Mouse (Mus musculus) spleen, postnatal 36 days (tissue): ENCODE measurements around the gene Lce3f.

ENCODE experiments used
- DNase-seq, 2 experiments: peaks; one replicate each; pipeline ENCODE4 v3.0.0; 2022; ENCODE audit warnings: low spot score in 2 of 2, mixed read lengths in 1 of 2

Lce3f gene

GRCm38 (mm10) chr3:92991926-92992325 lies at the start of gene Lce3f:
Gene Lce3f (plus strand): TSS chr3:92992226.
- DNase-seq: no peak

GRCm38 (mm10) chr3:92944186-92944585 lies 47.8 kb upstream of the Lce3f start, which contains the start of gene Lce3c:
Gene Lce3c (plus strand): TSS chr3:92944486.
- no peak for DNase-seq

- DNase-seq: no peak
Measured at GRCm38 (mm10) chr3:92957090-92957489, 34.9 kb upstream of the Lce3f start, which contains the start of gene Lce3d. Gene Lce3d (plus strand): TSS chr3:92957390.

GRCm38 (mm10) chr3:92966761-92967160 lies 25.3 kb upstream of the Lce3f start, which contains the start of gene Lce3e:
Gene Lce3e (plus strand): TSS chr3:92967061.
- DNase-seq: no peak

- DNase-seq: no peak
Measured at GRCm38 (mm10) chr3:92978484-92978883, 13.5 kb upstream of the Lce3f start.

GRCm38 (mm10) chr3:92998691-92999090 lies 6.7 kb downstream of the Lce3f start:
- no peak for DNase-seq

DNA sequence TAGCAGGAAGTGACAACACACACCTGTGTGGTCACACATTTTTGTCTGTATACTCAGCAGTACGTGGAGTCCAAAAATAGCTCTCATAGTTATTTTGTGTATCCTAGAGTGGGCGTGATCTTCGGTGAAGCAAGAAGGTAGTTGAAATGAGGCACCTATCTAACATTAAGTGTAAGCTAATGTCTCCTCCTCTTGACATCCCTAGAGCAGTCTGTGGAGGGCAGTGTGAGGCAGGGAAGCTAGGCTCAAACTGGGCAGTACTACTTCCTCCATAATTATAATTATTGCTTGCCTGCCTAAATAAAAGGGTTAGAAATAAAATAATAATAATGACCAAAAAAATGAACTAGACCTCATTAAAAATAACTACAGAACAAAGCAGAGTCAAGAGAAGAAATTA lies 8.6 kb downstream of the Lce3f start:
- DNase-seq: no peak

GRCm38 (mm10) chr3:93002843-93003242 lies 10.8 kb downstream of the Lce3f start:
- no peak for DNase-seq

DNA sequence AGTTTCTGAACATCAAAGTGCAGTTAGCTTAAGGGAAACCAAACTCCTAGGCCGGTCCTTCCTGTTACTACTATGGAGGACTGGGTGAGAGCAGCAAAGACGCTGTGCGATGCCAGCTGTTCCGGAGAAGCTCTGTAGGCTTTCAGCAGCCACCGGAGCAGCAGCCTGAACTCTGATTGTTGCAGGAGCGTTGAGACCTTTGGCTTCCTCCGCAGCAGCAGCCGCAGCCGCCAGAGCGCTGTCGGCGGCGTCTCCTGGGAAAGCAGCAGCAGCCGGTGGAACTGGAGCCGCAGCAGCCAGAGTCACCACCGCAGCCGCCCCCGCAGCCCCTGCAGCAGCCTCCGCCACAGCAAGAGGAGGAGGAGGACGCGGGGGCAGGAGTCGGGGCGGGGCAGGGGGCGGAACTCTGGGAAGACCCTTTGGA lies 22.4 kb downstream of the Lce3f start:
- no peak for DNase-seq

DNA sequence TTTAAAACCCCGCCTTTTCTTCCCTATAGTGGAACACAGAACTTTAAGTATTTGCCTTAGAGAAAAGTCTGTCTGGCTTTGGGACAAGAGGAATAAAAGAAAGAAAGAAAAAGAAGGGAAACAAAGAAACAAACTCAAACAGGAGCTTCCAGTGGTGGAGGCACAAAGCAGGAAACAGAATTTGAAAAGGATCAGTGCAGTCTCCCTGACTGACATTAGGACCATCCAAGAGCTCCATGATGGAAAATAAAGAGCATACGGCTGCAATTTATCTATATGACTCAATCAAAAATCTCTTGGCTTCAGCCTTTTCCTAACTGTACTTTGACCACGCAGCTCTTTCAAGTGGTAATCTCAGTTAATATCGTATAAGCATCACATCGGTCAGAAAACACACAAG lies 22.8 kb downstream of the Lce3f start:
- no peak for DNase-seq

GRCm38 (mm10) chr3:93015460-93016104 lies 23.6 kb downstream of the Lce3f start, which contains the start of gene Crct1:
Gene Crct1 (minus strand): TSS chr3:93015687.
- no peak for DNase-seq

DNA sequence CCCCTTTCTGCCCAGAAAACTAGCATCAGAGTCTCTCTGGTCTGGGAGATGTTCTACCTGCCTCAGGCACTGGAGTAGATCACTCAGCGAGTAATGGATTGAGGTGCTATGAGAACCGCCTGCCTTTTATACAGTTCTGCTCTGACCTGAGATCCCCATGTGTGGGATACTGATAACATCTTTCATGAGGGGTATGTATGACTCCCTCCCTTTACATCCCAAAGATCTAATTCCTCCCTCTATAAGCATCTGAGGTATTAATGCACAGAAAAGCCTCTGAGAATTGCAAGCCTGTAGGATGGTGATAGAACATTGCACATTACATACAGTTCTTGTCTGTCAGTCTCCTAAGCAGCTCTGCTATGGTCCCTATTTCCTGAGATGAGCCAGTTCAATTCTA lies 26.9 kb downstream of the Lce3f start, which contains the start of gene Lce1m:
Gene Lce1m (minus strand): TSS at position 101 of the 400 bp plus-strand sequence.
- no peak for DNase-seq

GRCm38 (mm10) chr3:93021171-93021570 lies 29.1 kb downstream of the Lce3f start:
- DNase-seq: no peak

- DNase-seq: no peak
Measured at GRCm38 (mm10) chr3:93023411-93024184, 31.6 kb downstream of the Lce3f start.

DNA sequence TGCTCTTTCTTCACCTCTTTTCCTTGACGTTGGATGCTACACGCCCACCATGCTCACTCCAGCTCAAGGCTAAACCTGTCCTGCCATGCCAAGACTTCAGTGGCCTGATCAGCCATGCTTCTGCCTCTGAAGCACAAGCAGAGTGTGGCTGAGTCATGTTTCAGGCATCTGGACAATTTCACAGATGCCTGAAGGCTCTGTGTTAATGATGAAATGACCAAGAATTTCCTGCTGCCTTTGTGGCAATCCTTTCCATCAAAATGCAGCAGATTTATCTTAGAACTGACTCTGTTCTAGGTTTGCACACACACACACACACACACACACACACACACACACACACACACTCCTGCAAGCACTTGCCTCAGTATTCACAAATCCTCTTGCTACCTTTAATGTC lies 33.5 kb downstream of the Lce3f start:
- no peak for DNase-seq

DNA sequence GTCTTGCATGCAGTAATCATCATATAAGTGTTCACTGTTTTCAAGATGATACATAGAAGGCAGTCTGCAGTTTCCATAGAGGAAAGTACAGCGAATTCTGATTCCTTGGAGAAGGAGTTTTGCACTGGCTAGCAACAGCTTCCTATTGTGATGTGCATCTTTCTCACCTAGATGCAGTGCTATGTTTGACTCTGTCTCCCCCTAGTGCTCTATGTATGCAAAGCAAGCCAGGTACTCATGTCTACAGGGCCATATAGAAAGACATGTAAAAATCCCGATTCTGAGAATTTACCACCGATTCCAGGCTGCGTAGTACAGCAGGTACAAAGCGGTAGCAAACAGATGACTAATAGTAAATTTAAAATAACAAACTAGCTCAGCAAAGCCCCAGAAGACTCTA lies 39.4 kb downstream of the Lce3f start:
- no peak for DNase-seq
